Mouse (Mus musculus) embryonic facial prominence, embryonic 15.5 days (tissue): ENCODE measurements around the gene Serpina3i. TPM values are rescaled to one million over a fixed set of nuclear protein-coding genes. Genes with fewer than 3 reads are reported as not detected.
"Not testable (repeated sequence)": the region's sequence is repeated elsewhere in the genome, so short reads cannot be mapped to it uniquely, and the experiment has no call there.

Experiments
- ATAC-seq: fragments of 200-750 bp; cut with Nextera tagmentation; 2 replicates; pipeline ENCODE4 v1.8.0; 2017; ENCODE audit warnings: low read depth, moderate TSS enrichment; ENCODE audit not compliant: insufficient number of reproducible peaks, low FRiP score, low TSS enrichment
- H3K27ac ChIP-seq: fragments of 300-500 bp; sonication (generic); replicated peaks from 2 replicates; pipeline ENCODE4 v1.5.1; 2015; ENCODE audit warnings: mild to moderate bottlenecking, inconsistent platforms
- H3K27me3 ChIP-seq: fragments of 300-500 bp; sonication (generic); 2 replicates; pipeline ENCODE4 v1.6.1; 2015; ENCODE audit warnings: inconsistent platforms
- H3K36me3 ChIP-seq: fragments of 300-500 bp; sonication (generic); 2 replicates; pipeline ENCODE4 v1.6.1; 2015; ENCODE audit warnings: mild to moderate bottlenecking, inconsistent platforms
- H3K4me1 ChIP-seq: fragments of 300-500 bp; sonication (generic); 2 replicates; pipeline ENCODE4 v1.6.1; 2015; ENCODE audit warnings: inconsistent platforms
- H3K4me2 ChIP-seq: fragments of 300-500 bp; sonication (generic); replicated peaks from 2 replicates; pipeline ENCODE4 v1.6.1; 2015; ENCODE audit warnings: mild to moderate bottlenecking, inconsistent platforms
- H3K4me3 ChIP-seq: fragments of 300-500 bp; sonication (generic); replicated peaks from 2 replicates; pipeline ENCODE4 v1.5.1; 2015; ENCODE audit warnings: mild to moderate bottlenecking, inconsistent platforms
- H3K9ac ChIP-seq: fragments of 300-500 bp; sonication (generic); 2 replicates; pipeline ENCODE4 v1.6.1; 2015; ENCODE audit warnings: inconsistent platforms
- H3K9me3 ChIP-seq: fragments of 300-500 bp; sonication (generic); replicated peaks from 2 replicates; pipeline ENCODE4 v1.6.1; 2016; ENCODE audit warnings: inconsistent platforms
- WGBS: fragments of 180-500 bp; shearing (Covaris S2); methylation state at CpG from one replicate; pipeline ENCODE4 v1.1.7; 2015; 5-methylcytosine and 5-hydroxymethylcytosine counted together
- polyA plus RNA-seq: library from polyadenylated mRNA; unstranded; fragments of >200 nt; fragmentation: Nextera tagmentation; extraction: Ambion mirVana; gene quantifications from 2 replicates; pipeline ENCODE4 v1.2.1, GENCODE M21; 2015

The Serpina3i gene
- 1.1 and 1.3 TPM in 2 replicates for polyA plus RNA-seq

DNA sequence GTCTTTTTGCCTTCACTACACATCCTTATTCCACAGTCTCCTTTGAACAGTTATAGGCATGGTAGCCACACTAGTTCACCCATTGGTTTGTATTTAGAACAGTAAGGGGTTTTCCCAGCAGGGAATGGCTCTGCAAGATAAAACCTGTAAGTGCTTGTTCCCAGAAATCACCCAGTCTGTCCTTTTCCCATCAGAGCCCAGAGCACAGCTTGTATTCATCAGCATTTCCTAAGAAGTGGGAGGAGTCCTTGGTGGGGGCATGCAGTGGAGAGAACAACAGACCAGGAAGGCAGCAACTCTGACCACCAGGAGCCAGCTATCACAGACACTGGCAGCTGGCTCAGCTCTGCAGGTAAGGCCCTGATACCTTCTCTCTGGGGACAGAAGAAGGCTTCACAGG, at the start of gene Serpina3i:
Gene Serpina3i, plus strand, starts transcription at position 260 of the 400 bp plus-strand sequence.
- H3K27me3 ChIP-seq = no peaks in the 10 kb centered on the region
- H3K4me1 ChIP-seq = no peaks in the 10 kb centered on the region
- H3K4me3 ChIP-seq = no peak within 1 kb of the TSS
- no peak within 1 kb of the TSS for H3K9ac ChIP-seq
- no peak for ATAC-seq
- no peak within 1 kb of the TSS for H3K27ac ChIP-seq
- no peaks in the 10 kb centered on the region for H3K36me3 ChIP-seq
- no peak within 1 kb of the TSS for H3K4me2 ChIP-seq
- no peaks in the 10 kb centered on the region for H3K9me3 ChIP-seq

- no peak for ATAC-seq
- Histone ChIP-seq H3K4me1 (no peaks in the 10 kb centered on the region), H3K9me3 (no peaks in the 10 kb centered on the region), H3K4me3 (no peak overlapping the region), H3K4me2 (no peak overlapping the region), H3K27me3 (no peaks in the 10 kb centered on the region), H3K9ac (no peak overlapping the region), H3K36me3 (no peaks in the 10 kb centered on the region), H3K27ac (no peak overlapping the region)
- 59% methylated on average over 2 of the region's 2 CpGs for WGBS
Observed at GRCm38 (mm10) chr12:104213689-104214444, 49.1 kb upstream of the Serpina3i start.

DNA sequence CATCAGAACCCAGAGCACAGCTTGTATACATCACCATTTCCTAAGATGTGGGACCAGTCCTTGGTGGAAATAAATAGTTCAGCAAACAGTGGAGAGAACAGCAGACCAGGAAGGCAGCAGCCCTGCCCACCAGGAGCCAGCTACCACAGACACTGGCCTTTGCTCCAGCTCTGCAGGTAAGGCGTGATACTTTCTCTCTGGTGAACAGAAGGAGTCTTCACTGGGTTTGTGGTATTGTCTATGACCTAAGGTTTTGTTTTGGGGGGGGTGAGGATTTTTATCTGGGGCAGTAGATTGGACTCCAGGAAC, 48.5 kb upstream of the Serpina3i start, which contains the start of gene Serpina3f:
Gene Serpina3f, plus strand, starts transcription at position 100 of the 309 bp plus-strand sequence.
- H3K27ac ChIP-seq = no peak within 1 kb of the TSS
- no peaks in the 10 kb centered on the region for H3K4me1 ChIP-seq
- H3K4me3 ChIP-seq = no peak within 1 kb of the TSS
- H3K4me2 ChIP-seq = no peak within 1 kb of the TSS
- no peak for ATAC-seq
- H3K27me3 ChIP-seq = no peaks in the 10 kb centered on the region
- no peak within 1 kb of the TSS for H3K9ac ChIP-seq
- WGBS = 66% methylated on average over 1 of the region's 1 CpGs
- H3K9me3 ChIP-seq = no peaks in the 10 kb centered on the region
- H3K36me3 ChIP-seq = no peaks in the 10 kb centered on the region

DNA sequence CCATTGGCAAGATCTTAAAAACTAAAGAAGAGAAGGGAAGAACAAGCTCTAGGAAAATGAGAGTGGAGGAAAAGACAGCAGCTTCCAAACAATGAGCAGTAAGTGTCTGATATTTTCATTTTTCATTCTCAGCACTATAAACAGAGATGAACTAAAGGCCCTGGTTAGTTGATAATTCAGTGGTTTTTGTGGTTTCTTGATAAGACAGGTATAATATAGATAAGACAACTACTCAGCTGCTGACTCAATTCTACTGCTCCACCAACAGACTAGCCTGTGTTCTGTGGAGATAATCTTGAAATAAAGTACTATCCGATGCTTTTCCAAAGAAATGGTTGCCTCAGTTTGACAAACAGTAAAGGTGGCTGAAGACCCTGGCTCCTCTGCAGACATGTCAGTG, 47.7 kb upstream of the Serpina3i start:
- H3K4me1 ChIP-seq = no peaks in the 10 kb centered on the region
- no peak overlapping the region for H3K9ac ChIP-seq
- H3K36me3 ChIP-seq = no peaks in the 10 kb centered on the region
- H3K27me3 ChIP-seq = no peaks in the 10 kb centered on the region
- no peak for ATAC-seq
- no peak overlapping the region for H3K27ac ChIP-seq
- no peak overlapping the region for H3K4me2 ChIP-seq
- 93% methylated on average over 1 of the region's 1 CpGs for WGBS
- H3K9me3 ChIP-seq = no peaks in the 10 kb centered on the region
- no peak overlapping the region for H3K4me3 ChIP-seq

DNA sequence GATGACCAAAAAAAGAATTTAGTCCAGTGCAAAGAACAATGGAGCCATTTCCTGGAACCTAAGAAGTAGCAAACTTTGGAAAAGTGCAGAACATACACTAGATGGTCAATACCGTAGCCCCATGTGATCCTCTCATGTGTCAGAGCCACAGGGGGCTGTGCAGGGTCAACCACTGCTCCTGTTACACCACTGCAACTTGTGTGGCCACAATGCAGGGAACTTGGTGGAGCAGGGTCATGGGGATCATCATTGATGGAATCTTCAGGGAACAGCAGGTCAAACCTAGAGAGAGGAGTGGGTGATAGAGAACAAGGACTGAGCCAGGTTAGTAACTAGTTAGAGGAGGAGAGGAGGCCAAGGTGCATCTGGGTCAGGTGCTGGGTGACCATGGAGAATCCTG, 41.3 kb upstream of the Serpina3i start:
- no peaks in the 10 kb centered on the region for H3K27me3 ChIP-seq
- no peaks in the 10 kb centered on the region for H3K4me1 ChIP-seq
- WGBS = 66% methylated on average over 1 of the region's 1 CpGs
- no peak overlapping the region for H3K27ac ChIP-seq
- H3K9ac ChIP-seq = no peak overlapping the region
- no peak overlapping the region for H3K4me2 ChIP-seq
- H3K36me3 ChIP-seq = no peaks in the 10 kb centered on the region
- H3K9me3 ChIP-seq = no peaks in the 10 kb centered on the region
- H3K4me3 ChIP-seq = no peak overlapping the region
- ATAC-seq = no peak

- Histone ChIP-seq H3K27ac (no peak overlapping the region), H3K36me3 (no peaks in the 10 kb centered on the region), H3K4me2 (no peak overlapping the region), H3K9me3 (no peaks in the 10 kb centered on the region), H3K27me3 (no peaks in the 10 kb centered on the region), H3K4me1 (no peaks in the 10 kb centered on the region), H3K9ac (no peak overlapping the region), H3K4me3 (no peak overlapping the region)
- WGBS = 59% methylated on average over 1 of the region's 1 CpGs
- ATAC-seq = no peak
Observed at GRCm38 (mm10) chr12:104223690-104224089, 39.2 kb upstream of the Serpina3i start.

DNA sequence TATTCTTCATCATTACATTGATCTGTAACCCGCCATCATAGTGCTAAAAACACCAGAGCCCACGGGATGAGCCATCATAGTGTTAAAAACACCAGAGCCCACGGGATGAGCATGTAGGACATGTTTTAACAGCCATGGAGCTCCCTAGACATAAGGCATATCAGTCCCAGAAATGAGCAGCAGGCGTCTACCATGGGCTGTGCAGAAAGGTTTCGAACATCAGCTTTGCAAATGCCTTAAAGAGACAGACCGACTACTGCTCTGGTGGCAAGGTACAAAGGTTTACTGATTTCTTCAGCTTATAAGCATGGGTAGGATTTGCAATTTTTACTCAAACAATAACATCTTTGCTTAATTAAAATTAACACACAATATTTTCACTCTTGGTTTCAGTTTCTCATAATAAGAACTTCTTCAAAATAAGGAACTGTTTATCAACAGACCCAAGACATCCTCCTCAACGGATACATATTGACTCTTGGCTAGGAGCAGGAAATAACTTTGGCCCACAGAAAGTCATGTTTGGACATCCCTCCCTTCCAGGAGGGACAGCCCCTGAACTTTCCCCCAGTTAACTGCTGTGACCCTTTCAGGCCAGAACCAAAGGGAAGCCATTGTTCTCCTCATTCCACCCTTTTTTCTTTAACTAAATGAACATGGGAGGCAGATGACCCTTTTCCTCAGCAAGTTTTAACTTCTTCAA, 38.2 kb upstream of the Serpina3i start:
- Histone ChIP-seq H3K36me3 (no peaks in the 10 kb centered on the region), H3K4me3 (no peak overlapping the region), H3K9ac (no peak overlapping the region), H3K27ac (no peak overlapping the region), H3K9me3 (no peaks in the 10 kb centered on the region), H3K4me1 (no peaks in the 10 kb centered on the region), H3K27me3 (no peaks in the 10 kb centered on the region), H3K4me2 (no peak overlapping the region)
- WGBS = 58% methylated on average over 7 of the region's 7 CpGs
- ATAC-seq = no peak

DNA sequence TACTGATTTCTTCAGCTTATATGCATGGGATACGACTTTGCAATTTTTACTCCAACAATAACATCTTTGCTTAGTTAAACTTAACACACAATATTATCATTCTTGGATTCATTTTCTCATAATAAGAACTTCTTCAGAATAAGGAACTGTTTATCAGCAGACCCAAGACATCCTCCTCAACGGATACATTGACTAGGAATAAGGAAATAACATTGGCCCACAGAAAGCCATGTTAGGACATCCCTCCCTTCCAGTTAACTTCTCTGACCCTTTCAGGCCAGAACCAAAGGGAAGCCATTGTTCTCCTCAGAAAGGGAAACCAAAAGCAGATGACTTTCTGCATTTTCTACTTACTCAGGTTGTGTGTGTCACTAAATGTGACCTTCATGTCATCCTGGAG, 32.2 kb upstream of the Serpina3i start:
- no peak overlapping the region for H3K4me2 ChIP-seq
- no peak overlapping the region for H3K27ac ChIP-seq
- WGBS = 47% methylated on average over 2 of the region's 2 CpGs
- no peak overlapping the region for H3K4me3 ChIP-seq
- H3K27me3 ChIP-seq = no peaks in the 10 kb centered on the region
- no peak for ATAC-seq
- no peaks in the 10 kb centered on the region for H3K9me3 ChIP-seq
- no peak overlapping the region for H3K9ac ChIP-seq
- no peaks in the 10 kb centered on the region for H3K36me3 ChIP-seq
- H3K4me1 ChIP-seq = no peaks in the 10 kb centered on the region

- Histone ChIP-seq H3K4me3 (no peak within 1 kb of the TSS), H3K9ac (no peak within 1 kb of the TSS), H3K9me3 (no peaks in the 10 kb centered on the region), H3K27me3 (no peaks in the 10 kb centered on the region), H3K36me3 (no peaks in the 10 kb centered on the region), H3K4me1 (no peaks in the 10 kb centered on the region), H3K27ac (no peak within 1 kb of the TSS), H3K4me2 (no peak within 1 kb of the TSS)
- no peak for ATAC-seq
- WGBS = 39% methylated on average over 5 of the region's 5 CpGs
Observed at GRCm38 (mm10) chr12:104235915-104236314, 27.0 kb upstream of the Serpina3i start, which contains the start of gene Serpina3g. Serpina3g (plus strand) TSS chr12:104236245.

DNA sequence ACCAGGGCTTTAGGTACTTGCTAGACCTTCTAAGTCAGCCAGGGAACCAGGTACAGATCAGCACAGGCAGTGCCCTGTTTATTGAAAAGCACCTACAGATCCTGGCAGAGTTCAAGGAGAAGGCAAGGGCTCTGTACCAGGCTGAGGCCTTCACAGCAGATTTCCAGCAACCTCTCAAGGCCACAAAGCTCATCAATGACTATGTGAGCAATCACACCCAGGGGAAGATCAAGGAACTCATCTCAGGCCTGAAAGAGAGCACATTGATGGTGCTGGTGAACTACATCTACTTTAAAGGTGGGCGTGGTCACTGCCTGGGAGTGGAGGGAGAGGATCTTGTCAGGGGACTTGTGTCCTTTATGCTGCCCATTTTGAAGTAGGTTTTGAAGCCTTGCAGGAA, 24.9 kb upstream of the Serpina3i start:
- H3K27ac ChIP-seq, H3K36me3 ChIP-seq, H3K9me3 ChIP-seq, H3K9ac ChIP-seq, ATAC-seq, H3K4me1 ChIP-seq, H3K27me3 ChIP-seq, H3K4me3 ChIP-seq, H3K4me2 ChIP-seq: not testable (repeated sequence)
- 77% methylated on average over 1 of the region's 1 CpGs for WGBS

DNA sequence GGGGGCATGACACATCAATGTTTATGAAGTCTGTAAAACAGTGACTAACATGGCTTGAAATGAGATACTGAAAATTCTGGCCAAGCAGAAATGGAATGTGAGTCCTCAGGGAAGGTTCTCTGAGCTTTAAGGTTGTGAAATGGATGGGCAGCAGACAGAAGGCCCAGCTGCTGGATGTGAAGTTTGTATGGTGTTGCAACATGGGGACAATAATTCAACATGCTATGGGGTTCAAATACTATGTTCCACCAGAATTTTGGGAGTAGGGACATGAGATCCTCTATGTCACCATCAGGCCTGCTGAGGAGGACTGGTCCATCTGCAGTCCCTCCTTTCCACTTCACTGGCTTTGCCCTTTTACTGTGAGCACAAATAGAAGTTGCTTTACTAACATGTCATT, 19.6 kb upstream of the Serpina3i start:
- H3K4me2 ChIP-seq = no peak overlapping the region
- no peaks in the 10 kb centered on the region for H3K9me3 ChIP-seq
- H3K9ac ChIP-seq = no peak overlapping the region
- H3K27me3 ChIP-seq = no peaks in the 10 kb centered on the region
- H3K36me3 ChIP-seq = no peaks in the 10 kb centered on the region
- H3K4me1 ChIP-seq = 0 out of 2 replicates have a peak, but pooled peaks cover 7% of the 10 kb centered on the region
- ATAC-seq = no peak
- no peak overlapping the region for H3K4me3 ChIP-seq
- H3K27ac ChIP-seq = no peak overlapping the region

DNA sequence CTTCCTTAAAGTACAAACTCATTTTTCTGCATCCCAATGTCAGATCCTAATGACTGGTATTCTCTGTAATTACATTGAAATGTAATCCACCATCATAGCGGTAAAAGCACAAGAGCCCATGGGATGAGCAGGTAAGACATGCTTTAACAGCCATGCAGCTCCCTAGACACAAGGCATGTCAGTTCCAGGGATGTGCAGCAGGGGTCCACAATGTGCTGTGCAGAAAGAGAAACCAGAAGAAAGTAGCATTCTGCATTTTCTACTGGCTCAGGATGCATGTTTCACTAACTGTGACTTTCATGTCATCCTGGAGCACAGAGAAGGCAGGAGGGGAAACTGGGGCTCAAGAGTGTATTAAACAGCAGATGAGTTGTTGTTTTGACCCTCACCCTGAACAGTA, 17.8 kb upstream of the Serpina3i start:
- H3K4me2 ChIP-seq = no peak overlapping the region
- 0 out of 2 replicates have a peak, but pooled peaks cover 7% of the 10 kb centered on the region for H3K4me1 ChIP-seq
- no peak overlapping the region for H3K27ac ChIP-seq
- no peak overlapping the region for H3K9ac ChIP-seq
- WGBS = 59% methylated on average over 1 of the region's 1 CpGs
- no peak for ATAC-seq
- H3K27me3 ChIP-seq = no peaks in the 10 kb centered on the region
- H3K9me3 ChIP-seq = no peaks in the 10 kb centered on the region
- no peak overlapping the region for H3K4me3 ChIP-seq
- H3K36me3 ChIP-seq = no peaks in the 10 kb centered on the region
